Mouse (Mus musculus) cerebellum, adult 2 months (tissue): Measurements from ENCODE around the gene Galm.

Experiments used
- CTCF ChIP-seq: fragments of 200-500 bp; IDR thresholded peaks from 2 replicates; pipeline ENCODE4 v1.5.1; 2011; ENCODE audit warnings: low read depth, mild to moderate bottlenecking, control low read depth, low read length, moderate library complexity, borderline replicate concordance; ENCODE audit not compliant: insufficient read depth
- POLR2A ChIP-seq: fragments of 200-500 bp; IDR thresholded peaks from 2 replicates; pipeline ENCODE4 v1.6.1; 2011; ENCODE audit warnings: low read length, control low read depth, borderline replicate concordance; ENCODE audit not compliant: insufficient read depth

DNA sequence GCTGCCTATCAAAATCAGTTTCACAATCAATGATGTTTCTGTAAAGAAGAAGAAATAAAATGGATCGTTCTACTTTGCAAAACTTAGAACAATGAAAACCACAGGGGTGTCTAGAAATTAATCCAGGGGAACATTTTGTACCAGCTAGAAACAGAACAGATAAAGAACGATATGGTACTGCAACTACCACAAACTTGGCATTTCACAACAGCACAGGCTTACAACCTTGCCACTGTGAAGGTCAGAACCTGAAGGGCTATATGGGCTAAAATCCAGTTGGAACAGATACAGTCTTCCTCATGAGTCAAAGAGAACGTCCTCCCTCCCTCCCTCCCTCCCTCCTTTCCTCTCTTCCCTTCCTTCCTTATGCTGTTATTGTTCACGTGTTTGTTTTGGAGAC, 36.7 kb upstream of the Galm start:
- TF ChIP-seq POLR2A, result no peak
- TF ChIP-seq CTCF, result no peak
